Mouse (Mus musculus): ENCODE results near the gene Plekhg3.

The Plekhg3 gene

GRCm38 (mm10) chr12:76549203-76549602 is 18.5 kb downstream of the Plekhg3 start:
- DNase-seq (ENCODE audit: extremely low spot score, low read depth, low spot score): no peak

GRCm38 (mm10) chr12:76552321-76552720 is 21.6 kb downstream of the Plekhg3 start:
- DNase-seq (ENCODE audit: extremely low spot score, low read depth, low spot score): no peak

GRCm38 (mm10) chr12:76552958-76553357 is 22.3 kb downstream of the Plekhg3 start:
- no peak for DNase-seq (ENCODE audit: extremely low spot score, low read depth, low spot score)

- no peak for DNase-seq (ENCODE audit: extremely low spot score, low read depth, low spot score)
Observed at GRCm38 (mm10) chr12:76553917-76554316, 23.2 kb downstream of the Plekhg3 start.

- no peak for DNase-seq (ENCODE audit: extremely low spot score, low read depth, low spot score)
Observed at GRCm38 (mm10) chr12:76554392-76554791, 23.7 kb downstream of the Plekhg3 start.

- DNase-seq (ENCODE audit: extremely low spot score, low read depth, low spot score): no peak
Observed at GRCm38 (mm10) chr12:76554871-76555386, 24.2 kb downstream of the Plekhg3 start.

GRCm38 (mm10) chr12:76556187-76556586 is 25.5 kb downstream of the Plekhg3 start:
- no peak for DNase-seq (ENCODE audit: extremely low spot score, low read depth, low spot score)

- DNase-seq (ENCODE audit: extremely low spot score, low read depth, low spot score): no peak
Observed at GRCm38 (mm10) chr12:76556745-76557389, 26.2 kb downstream of the Plekhg3 start.

GRCm38 (mm10) chr12:76558206-76558605 is 27.5 kb downstream of the Plekhg3 start:
- no peak for DNase-seq (ENCODE audit: extremely low spot score, low read depth, low spot score)

GRCm38 (mm10) chr12:76562196-76562595 is 31.5 kb downstream of the Plekhg3 start:
- no peak for DNase-seq (ENCODE audit: extremely low spot score, low read depth, low spot score)

GRCm38 (mm10) chr12:76566284-76566683 is 35.6 kb downstream of the Plekhg3 start:
- no peak for DNase-seq (ENCODE audit: extremely low spot score, low read depth, low spot score)

- no peak for DNase-seq (ENCODE audit: extremely low spot score, low read depth, low spot score)
Observed at GRCm38 (mm10) chr12:76570221-76570940, 39.7 kb downstream of the Plekhg3 start.

GRCm38 (mm10) chr12:76571266-76571665 is 40.6 kb downstream of the Plekhg3 start:
- no peak for DNase-seq (ENCODE audit: extremely low spot score, low read depth, low spot score)

GRCm38 (mm10) chr12:76572261-76573251 is 41.9 kb downstream of the Plekhg3 start:
- no peak for DNase-seq (ENCODE audit: extremely low spot score, low read depth, low spot score)

- no peak for DNase-seq (ENCODE audit: extremely low spot score, low read depth, low spot score)
Observed at GRCm38 (mm10) chr12:76573381-76573780, 42.7 kb downstream of the Plekhg3 start.

- DNase-seq (ENCODE audit: extremely low spot score, low read depth, low spot score): no peak
Observed at GRCm38 (mm10) chr12:76574815-76575214, 44.1 kb downstream of the Plekhg3 start.

GRCm38 (mm10) chr12:76576061-76576460 is 45.4 kb downstream of the Plekhg3 start:
- DNase-seq (ENCODE audit: extremely low spot score, low read depth, low spot score): no peak

- DNase-seq (ENCODE audit: extremely low spot score, low read depth, low spot score): no peak
Observed at GRCm38 (mm10) chr12:76576806-76577205, 46.1 kb downstream of the Plekhg3 start.

GRCm38 (mm10) chr12:76577858-76578257 is 47.2 kb downstream of the Plekhg3 start:
- DNase-seq (ENCODE audit: extremely low spot score, low read depth, low spot score): no peak

GRCm38 (mm10) chr12:76578465-76578864 is 47.8 kb downstream of the Plekhg3 start:
- no peak for DNase-seq (ENCODE audit: extremely low spot score, low read depth, low spot score)

GRCm38 (mm10) chr12:76579806-76580205 is 49.1 kb downstream of the Plekhg3 start:
- DNase-seq (ENCODE audit: extremely low spot score, low read depth, low spot score): no peak
